Mouse (Mus musculus): ENCODE results near the gene Ric8a. TPM values are rescaled to one million over a fixed set of nuclear protein-coding genes. Genes with fewer than 3 reads are reported as not detected.

The Ric8a gene
- polyA plus RNA-seq (2017; shearing (Covaris generic)): 165 TPM

DNA sequence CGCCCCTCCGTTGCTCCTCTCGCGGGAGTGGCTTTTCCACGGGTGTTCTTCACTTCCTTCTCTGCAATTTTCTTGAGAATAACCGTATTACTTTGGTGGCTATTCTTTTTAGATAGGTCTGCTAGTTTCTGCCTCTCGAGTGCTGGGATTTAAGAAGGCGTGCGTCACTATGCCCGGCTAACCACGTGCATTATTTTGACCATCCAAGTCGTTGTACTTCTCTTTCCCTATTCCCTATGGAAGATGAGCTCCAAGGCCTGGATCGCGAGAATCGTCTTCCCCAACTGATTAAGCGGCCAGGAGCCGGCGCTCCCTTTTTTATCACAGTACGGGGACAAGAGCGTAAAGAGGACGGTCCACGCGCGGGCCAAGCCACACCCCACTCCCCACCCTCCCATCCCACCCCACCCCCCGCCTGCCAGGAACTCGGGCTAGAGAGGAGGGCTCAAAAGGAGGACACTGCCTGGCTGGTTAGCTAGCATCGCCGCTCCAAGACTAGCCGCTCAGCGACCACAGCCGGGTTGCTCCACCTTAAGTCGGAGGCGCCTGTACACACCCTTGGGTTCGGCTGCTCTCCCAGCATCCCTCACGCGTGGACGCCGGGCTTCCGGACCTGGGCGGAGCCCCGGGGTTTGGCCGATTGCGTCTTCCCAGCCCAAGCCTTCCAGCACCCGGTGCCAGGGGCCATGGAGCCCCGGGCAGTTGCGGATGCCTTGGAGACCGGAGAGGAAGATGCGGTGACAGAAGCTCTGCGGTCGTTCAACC, at the start of gene Ric8a:
Gene Ric8a, plus strand, starts transcription at position 173 of the 765 bp plus-strand sequence.

DNA sequence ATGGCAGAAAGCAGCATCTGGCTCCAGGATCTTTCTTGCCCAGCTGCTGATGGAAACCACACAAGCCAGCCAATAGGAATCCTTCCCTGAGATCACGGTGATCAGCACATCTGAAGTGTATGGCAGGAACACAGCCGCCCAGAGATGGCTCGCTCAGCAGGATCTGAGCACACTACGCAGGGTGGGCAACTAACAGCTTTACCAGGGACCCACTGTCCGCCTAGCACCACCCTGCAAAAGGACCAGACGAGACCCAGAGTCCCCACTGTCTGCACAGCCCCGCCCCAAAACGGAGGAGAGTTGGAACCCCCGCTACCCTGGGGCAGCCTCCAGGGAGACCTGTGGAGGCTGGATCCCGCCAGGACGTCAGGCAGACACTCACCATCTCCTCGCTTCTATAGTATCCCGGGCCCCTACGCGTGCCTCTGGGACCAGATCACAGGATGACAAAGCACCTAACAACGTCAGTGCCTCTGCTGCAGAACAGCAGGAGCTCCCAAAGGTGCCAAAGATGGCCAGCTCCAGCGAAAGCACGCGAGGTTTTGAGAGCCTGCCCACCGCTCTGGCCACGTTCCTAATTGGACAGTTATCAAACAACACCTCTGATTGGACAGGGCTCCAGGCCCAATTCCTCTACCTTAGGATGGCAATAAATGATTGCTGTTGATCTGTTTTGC, 35.0 kb upstream of the Ric8a start, which contains the start of gene Zfp941:
Gene Zfp941, minus strand, starts transcription at position 526 of the 677 bp plus-strand sequence.

DNA sequence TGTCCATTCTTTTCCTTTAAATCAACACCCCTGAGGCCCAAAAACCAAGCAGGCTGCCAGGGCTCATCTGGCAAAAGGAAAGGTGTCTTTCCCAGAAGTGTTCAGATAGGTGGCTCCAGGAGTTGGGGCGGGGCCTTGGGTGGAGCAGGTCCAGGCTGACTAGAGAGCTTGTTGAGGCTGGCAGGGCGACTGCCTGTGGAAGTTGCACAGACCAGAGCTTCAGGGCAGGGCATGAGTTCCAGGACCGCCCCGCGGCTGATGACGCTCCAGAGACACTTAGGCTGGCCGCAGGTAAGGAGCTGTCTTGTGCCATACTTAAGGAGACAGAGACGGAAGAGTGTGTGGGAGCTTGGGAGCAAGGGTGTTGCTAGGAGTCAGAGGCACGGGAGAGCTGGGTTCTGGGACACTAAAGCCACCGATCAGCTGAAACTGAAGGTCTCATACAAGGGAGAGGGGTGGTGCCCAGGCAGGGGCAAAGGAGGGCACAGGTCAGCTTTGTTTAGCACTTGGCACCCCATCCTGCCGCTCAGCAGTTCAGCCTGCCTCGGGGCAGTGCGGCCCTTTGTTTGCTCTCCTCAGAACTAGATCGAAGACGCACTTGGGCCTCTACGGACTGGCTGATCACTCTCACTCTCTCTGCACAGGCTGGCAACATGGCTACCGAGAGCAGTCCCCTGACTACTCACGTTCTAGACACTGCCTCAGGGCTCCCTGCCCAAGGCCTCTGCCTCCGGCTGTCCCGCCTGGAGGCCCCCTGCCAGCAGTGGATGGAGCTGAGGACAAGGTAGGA, 21.6 kb upstream of the Ric8a start, which contains the start of gene Urah:
Gene Urah, plus strand, starts transcription at position 51 of the 790 bp plus-strand sequence.

DNA sequence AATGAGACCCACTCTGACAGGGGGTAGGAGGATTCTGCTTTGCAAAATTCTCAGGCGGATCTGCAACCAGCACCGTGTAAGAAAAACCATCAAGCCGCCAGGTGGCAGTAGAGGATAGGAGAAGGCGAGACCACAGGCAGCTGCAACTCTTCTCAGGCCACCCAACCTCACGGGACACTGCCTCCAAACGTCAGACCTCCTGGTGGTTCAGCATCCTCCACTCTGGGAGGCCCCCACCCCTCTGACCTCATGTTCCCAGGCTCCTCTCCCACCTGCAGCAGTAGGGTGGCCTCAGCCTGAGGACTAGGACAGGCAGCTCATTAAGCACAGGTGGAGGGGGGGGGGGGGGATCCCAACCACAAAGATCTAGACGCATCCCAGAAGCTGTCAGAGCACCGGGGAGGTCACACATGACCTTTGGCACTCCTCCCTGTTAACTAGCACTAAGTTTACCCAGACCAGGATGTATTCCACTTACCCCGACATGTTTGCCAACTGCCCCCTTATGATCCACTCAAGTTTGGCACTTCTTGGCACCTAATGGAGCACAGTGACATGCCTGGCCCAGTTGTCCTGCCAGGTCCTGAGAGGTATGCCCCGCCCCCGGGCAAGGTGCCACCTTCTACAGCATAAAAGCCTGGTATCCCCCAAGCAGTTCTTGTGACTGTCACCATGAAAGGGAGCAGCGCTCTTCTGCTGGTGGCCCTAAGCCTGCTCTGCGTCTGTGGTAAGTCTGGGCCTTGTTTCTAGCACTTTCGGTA, 11.7 kb upstream of the Ric8a start, which contains the start of gene Scgb1c1:
Gene Scgb1c1, plus strand, starts transcription at position 643 of the 761 bp plus-strand sequence.

DNA sequence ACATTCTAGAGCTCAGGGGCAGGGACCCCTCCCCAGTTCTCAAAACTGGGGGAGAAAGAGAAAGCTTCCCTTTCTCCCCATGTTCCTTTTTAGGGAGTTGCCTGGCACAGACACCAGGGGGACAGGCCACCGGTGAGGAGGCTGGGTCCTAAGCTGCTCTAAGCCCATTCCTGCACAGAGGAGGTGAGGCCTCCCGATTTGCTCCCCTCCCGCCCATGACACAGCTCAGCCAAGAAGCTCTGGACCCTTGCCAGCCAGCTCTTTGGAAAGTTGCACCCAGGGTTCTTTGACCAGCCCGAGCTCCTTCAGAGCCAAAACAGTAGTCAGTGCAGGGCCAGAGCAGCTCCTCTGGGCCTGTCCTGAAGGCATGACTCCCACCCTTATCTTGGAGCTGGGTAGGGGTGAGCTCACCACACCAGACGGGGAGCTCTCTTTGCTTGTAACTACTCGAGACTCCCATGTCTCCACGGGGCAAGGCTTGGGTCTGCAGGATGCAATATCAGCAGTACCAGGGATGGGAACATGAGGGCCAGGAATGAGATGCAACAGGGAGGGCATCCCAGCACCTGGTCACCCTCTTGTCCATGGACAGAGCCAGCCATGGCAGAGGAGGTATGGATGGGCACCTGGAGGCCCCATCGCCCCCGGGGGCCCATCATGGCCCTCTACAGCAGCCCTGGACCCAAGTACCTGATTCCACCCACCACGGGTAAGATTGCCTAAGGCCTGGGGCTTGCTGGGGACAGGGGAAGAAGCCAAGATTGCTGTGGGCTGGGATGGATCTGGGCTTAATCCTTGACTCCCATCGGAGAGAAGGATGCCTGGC, 8.8 kb upstream of the Ric8a start, which contains the start of gene Odf3:
Gene Odf3, plus strand, starts transcription at position 51 of the 826 bp plus-strand sequence.

DNA sequence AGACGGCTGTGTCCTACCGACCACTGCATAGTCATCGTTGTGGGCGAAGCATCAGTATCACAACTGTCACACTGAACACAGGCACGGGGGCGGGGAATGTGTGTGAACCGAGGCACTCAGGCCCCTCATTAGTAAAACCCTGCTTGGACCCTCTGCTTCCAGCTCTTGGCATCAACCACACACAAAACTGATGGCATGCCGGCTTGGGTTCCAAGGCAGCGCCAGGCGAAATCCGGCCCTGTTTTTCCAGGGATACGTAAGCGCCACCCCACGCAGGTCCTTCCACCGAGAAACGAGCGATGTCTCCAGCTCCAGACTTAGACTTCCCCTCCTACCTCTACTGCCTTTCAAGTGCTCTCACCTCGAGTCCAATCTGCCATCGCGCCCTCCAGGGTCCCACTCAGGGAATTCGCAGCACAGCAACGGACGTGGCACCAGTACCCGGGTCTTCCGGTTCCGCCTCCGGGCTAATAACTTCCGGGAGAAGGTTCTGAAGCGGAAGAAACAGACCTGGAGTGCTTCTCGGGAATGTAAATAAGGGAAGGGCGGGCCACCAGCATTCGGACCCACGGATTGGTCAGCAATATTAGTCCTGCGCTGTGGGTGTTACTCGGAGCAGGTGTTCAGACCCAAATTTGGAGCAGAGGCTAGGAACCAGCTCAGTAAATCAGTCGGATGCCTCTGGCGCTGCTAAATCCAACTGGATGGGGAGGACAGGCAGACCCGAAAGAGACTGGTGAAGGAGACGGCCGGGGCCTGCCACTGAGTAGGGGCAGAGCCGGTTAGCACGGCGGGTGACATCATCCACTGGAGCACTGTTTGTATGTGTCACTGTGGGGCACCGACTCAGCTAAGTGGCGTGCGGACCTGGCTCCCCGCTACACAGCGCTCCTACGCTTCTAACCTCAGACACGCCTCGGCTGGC, 635 bp upstream of the Ric8a start, which contains the start of gene Gm45785:
Gene Gm45785, minus strand, starts transcription at position 472 of the 925 bp plus-strand sequence.

DNA sequence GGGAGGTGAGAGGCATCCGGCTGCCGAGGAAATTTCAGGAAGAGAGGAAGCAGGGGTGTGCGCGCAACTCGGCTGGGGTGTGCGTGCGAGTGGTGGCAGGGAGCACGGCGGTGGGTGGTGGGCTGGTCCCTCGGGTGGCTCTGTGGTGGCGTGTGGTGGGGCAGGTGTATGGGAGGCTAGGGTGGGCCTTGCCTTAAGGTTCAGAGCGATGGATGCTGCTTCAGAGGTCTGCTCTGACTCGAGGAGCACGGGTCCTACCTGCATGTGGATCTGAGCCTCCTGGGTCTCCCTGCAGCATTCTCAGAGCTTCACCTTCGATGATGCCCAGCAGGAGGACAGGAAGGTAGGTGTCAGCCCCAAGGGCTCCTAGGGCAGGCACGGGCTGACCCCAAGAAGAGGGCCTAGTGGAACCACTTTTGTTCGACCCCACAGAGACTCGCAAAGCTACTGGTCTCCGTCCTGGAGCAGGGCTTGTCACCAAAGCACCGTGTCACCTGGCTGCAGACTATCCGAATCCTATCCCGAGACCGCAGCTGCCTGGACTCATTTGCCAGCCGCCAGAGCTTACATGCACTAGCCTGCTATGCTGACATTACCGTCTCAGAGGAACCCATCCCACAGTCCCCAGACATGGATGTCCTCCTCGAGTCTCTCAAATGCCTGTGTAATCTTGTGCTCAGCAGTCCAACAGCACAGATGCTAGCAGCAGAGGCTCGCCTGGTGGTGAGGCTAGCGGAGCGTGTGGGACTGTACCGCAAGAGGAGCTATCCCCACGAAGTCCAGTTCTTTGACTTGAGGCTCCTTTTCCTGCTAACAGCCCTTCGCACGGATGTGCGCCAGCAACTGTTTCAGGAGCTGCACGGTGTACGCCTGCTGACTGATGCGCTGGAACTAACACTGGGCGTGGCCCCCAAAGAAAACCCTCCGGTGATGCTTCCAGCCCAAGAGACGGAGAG, 1.1 kb downstream of the Ric8a start, which contains the start of gene Bet1l:
Gene Bet1l, minus strand, starts transcription at position 28 of the 956 bp plus-strand sequence.

DNA sequence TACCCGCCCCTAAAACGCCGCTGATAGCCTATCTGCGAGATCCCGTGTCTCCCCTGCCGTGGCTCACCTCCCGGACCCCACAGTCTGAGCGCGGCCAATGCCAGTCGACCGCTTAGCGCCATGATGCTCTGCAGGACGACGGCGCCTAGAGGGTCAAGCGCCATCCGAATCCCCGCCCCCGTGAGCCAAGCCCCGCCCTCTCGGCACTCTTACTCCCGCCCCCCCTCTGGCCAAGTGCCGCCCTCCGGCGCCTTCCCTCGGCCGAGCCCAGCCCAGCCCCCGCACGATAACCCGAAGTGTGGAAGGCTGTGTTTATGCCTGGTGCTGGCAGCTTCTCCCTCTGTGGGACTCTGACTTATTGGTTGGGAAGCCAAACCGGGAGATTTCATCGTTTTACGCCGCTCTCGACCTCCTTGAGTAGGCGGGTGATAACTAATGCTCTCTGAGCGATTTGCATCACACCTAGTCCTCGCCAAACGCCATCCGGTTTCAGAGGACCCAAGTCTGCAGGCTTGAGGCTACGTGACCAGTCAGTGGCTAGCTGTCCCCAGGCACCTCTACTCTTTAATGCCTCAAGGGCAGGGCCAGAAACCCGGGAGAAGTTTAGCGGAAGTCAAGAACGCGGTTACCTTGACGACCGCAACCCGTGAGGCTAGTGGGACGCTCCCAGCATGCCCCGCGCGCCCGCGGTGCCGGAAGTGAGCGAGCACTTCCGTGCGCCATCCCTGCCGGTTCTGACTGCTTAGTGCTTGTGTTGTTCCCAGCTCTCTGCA, 25.1 kb downstream of the Ric8a start, which contains the start of the genes Psmd13 and Sirt3:
Gene Psmd13, plus strand, starts transcription at position 273 of the 773 bp plus-strand sequence.
Gene Sirt3, minus strand, starts transcription at position 614 of the 773 bp plus-strand sequence.

DNA sequence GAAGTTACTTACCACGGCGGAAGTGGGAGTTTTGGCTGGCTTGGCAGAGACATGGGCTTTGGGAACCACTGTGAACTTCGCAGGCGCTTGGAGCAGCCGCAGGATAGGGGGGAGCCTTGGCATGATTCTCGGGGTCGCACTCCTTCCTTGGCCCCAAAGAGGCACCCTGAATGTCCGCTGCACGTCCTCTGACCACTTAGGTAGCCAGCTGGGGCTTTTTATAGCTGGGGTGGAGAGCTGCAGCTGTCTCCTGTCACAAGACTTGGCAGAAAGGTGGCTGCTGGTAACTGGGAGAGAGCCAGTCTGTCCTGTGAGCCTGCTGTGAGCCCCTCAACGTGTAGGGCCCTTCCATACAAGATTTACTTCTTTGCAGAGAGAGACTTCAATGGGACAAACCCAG, 43.5 kb downstream of the Ric8a start, which contains the start of gene Cox8b:
Gene Cox8b, minus strand, starts transcription at position 227 of the 400 bp plus-strand sequence.

Other genes with a start within 250 kb of the Ric8a start
- gene Olfr61, start 228.0 kb upstream of the Ric8a start, polyA plus RNA-seq (2017; shearing (Covaris generic)): not detected
- not detected for gene Olfr53, start 210.5 kb upstream of the Ric8a start, polyA plus RNA-seq (2017; shearing (Covaris generic))
- gene Olfr539, start 197.0 kb upstream of the Ric8a start, polyA plus RNA-seq (2017; shearing (Covaris generic)): 0.02 TPM
- not detected for gene Olfr45, start 175.0 kb upstream of the Ric8a start, polyA plus RNA-seq (2017; shearing (Covaris generic))
- not detected for gene Olfr541, start 159.7 kb upstream of the Ric8a start, polyA plus RNA-seq (2017; shearing (Covaris generic))
- gene Cyp2e1, start 93.2 kb upstream of the Ric8a start, polyA plus RNA-seq (2017; shearing (Covaris generic)): not detected
- 0.66 TPM for gene Syce1, start 69.1 kb upstream of the Ric8a start, polyA plus RNA-seq (2017; shearing (Covaris generic))
- 0.20 TPM for gene Zfp941, start 34.8 kb upstream of the Ric8a start, polyA plus RNA-seq (2017; shearing (Covaris generic))
- gene Urah, start 21.9 kb upstream of the Ric8a start, polyA plus RNA-seq (2017; shearing (Covaris generic)): not detected
- gene Scgb1c1, start 11.4 kb upstream of the Ric8a start, polyA plus RNA-seq (2017; shearing (Covaris generic)): not detected
- gene Odf3, start 9.2 kb upstream of the Ric8a start, polyA plus RNA-seq (2017; shearing (Covaris generic)): not detected
- not detected for gene Gm45785, start 626 bp upstream of the Ric8a start, polyA plus RNA-seq (2017; shearing (Covaris generic))
- gene Bet1l, start 620 bp downstream of the Ric8a start, polyA plus RNA-seq (2017; shearing (Covaris generic)): 56.9 TPM
- gene Psmd13, start 25.0 kb downstream of the Ric8a start, polyA plus RNA-seq (2017; shearing (Covaris generic)): 242 TPM
- 13.3 TPM for gene Sirt3, start 25.4 kb downstream of the Ric8a start, polyA plus RNA-seq (2017; shearing (Covaris generic))
- gene Cox8b, start 43.5 kb downstream of the Ric8a start, polyA plus RNA-seq (2017; shearing (Covaris generic)): not detected
- gene Nlrp6, start 63.9 kb downstream of the Ric8a start, polyA plus RNA-seq (2017; shearing (Covaris generic)): not detected
- 45.4 TPM for gene Pgghg, start 84.4 kb downstream of the Ric8a start, polyA plus RNA-seq (2017; shearing (Covaris generic))
- 1.0 TPM for gene Ifitm5, start 93.3 kb downstream of the Ric8a start, polyA plus RNA-seq (2017; shearing (Covaris generic))
- gene Gm45717, start 99.0 kb downstream of the Ric8a start, polyA plus RNA-seq (2017; shearing (Covaris generic)): not detected
- 35.4 TPM for gene Ifitm2, start 99.0 kb downstream of the Ric8a start, polyA plus RNA-seq (2017; shearing (Covaris generic))
- gene Ifitm1, start 110.3 kb downstream of the Ric8a start, polyA plus RNA-seq (2017; shearing (Covaris generic)): 0.77 TPM
- 6.3 TPM for gene Ifitm3, start 153.8 kb downstream of the Ric8a start, polyA plus RNA-seq (2017; shearing (Covaris generic))
- gene Ifitm6, start 161.0 kb downstream of the Ric8a start, polyA plus RNA-seq (2017; shearing (Covaris generic)): not detected
- not detected for gene Gm17387, start 172.2 kb downstream of the Ric8a start, polyA plus RNA-seq (2017; shearing (Covaris generic))
- gene B4galnt4, start 204.1 kb downstream of the Ric8a start, polyA plus RNA-seq (2017; shearing (Covaris generic)): 21.9 TPM
- gene Pkp3, start 221.3 kb downstream of the Ric8a start, polyA plus RNA-seq (2017; shearing (Covaris generic)): 422 TPM
- gene Sigirr, start 243.6 kb downstream of the Ric8a start, polyA plus RNA-seq (2017; shearing (Covaris generic)): 261 TPM

Measured in inflammation-experienced regulatory T-cells, adult 16 weeks (primary cell).